Mouse (Mus musculus) lung, adult 2 months (tissue): ENCODE data around the gene Arl15.

ENCODE experiments used
- CTCF ChIP-seq: fragments of 200-500 bp; IDR thresholded peaks from 2 replicates; pipeline ENCODE4 v1.5.1; 2011; ENCODE audit warnings: mild to moderate bottlenecking, low read length, control low read depth; ENCODE audit not compliant: insufficient read depth
- POLR2A ChIP-seq: fragments of 200-500 bp; IDR thresholded peaks from 2 replicates; pipeline ENCODE4 v1.6.1; 2011; ENCODE audit warnings: low read depth, mild to moderate bottlenecking, control low read depth, low read length, borderline replicate concordance; ENCODE audit errors: extremely low read depth

- no peak for TF ChIP-seq CTCF
- TF ChIP-seq POLR2A: no peak
Measured at GRCm38 (mm10) chr13:113938561-113938960, 144.3 kb downstream of the Arl15 start.
